Mouse (Mus musculus): ENCODE results near the gene Neurod2. TPM values are rescaled to one million over a fixed set of nuclear protein-coding genes. Genes with fewer than 3 reads are reported as not detected.

Neurod2 gene
- not detected for polyA plus RNA-seq (2015; fragmentation: Illumina TruSeq; extraction: RNeasy Lipid Tissue Mini Kit (QIAGEN cat#74804); ENCODE audit: insufficient read depth, low read depth, low replicate concordance)

GRCm38 (mm10) chr11:98329081-98329959 lies at the start of gene Neurod2:
Gene Neurod2 (minus strand): TSS chr11:98329648.

DNA sequence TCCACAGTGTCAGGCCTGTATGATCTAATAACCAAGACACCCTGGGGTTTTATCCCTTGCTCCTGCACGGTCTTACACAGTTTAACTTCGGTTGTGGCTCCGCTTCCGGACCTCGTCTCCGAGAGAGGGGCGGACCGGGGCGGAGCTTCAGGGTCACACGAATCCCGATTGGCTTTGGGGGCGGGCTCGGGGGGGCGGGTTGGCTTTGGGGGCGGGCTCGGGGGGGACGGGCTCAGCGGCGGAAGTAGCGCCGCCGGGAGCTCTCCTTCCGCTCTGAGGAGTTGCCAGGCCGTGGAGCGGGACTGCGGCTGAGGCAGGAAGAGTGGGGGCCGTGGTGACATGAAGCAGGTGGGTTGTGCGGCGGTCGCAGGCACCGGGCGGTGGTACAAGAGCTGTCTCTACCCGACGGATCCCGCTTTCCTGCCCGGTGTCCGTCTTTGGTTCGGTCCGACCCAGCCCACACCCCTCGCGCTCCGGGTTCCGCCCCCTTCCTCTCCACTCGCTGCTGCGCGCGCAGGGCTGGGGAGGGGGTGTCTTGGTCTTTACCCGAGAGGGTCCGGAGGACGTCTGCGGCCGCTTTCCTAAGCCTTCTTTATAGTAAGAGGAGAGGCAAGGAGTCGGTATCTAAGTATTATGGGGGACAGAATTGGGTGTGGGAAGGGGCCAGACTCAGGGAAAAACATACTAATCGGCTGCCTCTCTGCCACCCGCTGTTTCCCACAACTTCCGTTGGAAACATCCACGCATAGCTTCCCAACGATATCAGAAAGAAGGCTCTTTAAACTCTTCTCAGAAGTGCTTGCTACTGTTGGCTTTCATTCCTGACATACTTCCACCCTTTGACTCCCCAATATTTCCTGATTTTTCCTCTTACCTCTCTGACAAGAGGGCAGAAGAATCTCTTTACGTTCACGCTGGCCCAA lies 29.0 kb upstream of the Neurod2 start, which contains the start of gene Stard3:
Stard3 (plus strand) TSS at position 208 of the 923 bp plus-strand sequence.

GRCm38 (mm10) chr11:98348083-98348961 lies 18.9 kb upstream of the Neurod2 start, which contains the start of gene Ppp1r1b:
Gene Ppp1r1b (plus strand): TSS chr11:98348404.

Other genes starting within 250 kb of the Neurod2 start
- 6.3 TPM for gene Fbxl20, start 179.2 kb downstream of the Neurod2 start, polyA plus RNA-seq (2015; fragmentation: Illumina TruSeq; extraction: RNeasy Lipid Tissue Mini Kit (QIAGEN cat#74804); ENCODE audit: insufficient read depth, low read depth, low replicate concordance)
- 6.4 TPM for gene Med1, start 136.4 kb downstream of the Neurod2 start, polyA plus RNA-seq (2015; fragmentation: Illumina TruSeq; extraction: RNeasy Lipid Tissue Mini Kit (QIAGEN cat#74804); ENCODE audit: insufficient read depth, low read depth, low replicate concordance)
- 5.5 TPM for gene Cdk12, start 126.6 kb downstream of the Neurod2 start, polyA plus RNA-seq (2015; fragmentation: Illumina TruSeq; extraction: RNeasy Lipid Tissue Mini Kit (QIAGEN cat#74804); ENCODE audit: insufficient read depth, low read depth, low replicate concordance)
- 24.0 TPM for gene Ppp1r1b, start 18.8 kb upstream of the Neurod2 start, polyA plus RNA-seq (2015; fragmentation: Illumina TruSeq; extraction: RNeasy Lipid Tissue Mini Kit (QIAGEN cat#74804); ENCODE audit: insufficient read depth, low read depth, low replicate concordance)
- 10.4 TPM for gene Stard3, start 28.7 kb upstream of the Neurod2 start, polyA plus RNA-seq (2015; fragmentation: Illumina TruSeq; extraction: RNeasy Lipid Tissue Mini Kit (QIAGEN cat#74804); ENCODE audit: insufficient read depth, low read depth, low replicate concordance)
- gene Tcap, start 54.2 kb upstream of the Neurod2 start, polyA plus RNA-seq (2015; fragmentation: Illumina TruSeq; extraction: RNeasy Lipid Tissue Mini Kit (QIAGEN cat#74804); ENCODE audit: insufficient read depth, low read depth, low replicate concordance) = not detected
- gene Pnmt, start 56.8 kb upstream of the Neurod2 start, polyA plus RNA-seq (2015; fragmentation: Illumina TruSeq; extraction: RNeasy Lipid Tissue Mini Kit (QIAGEN cat#74804); ENCODE audit: insufficient read depth, low read depth, low replicate concordance) = not detected
- 1.7 TPM for gene Pgap3, start 70.8 kb upstream of the Neurod2 start, polyA plus RNA-seq (2015; fragmentation: Illumina TruSeq; extraction: RNeasy Lipid Tissue Mini Kit (QIAGEN cat#74804); ENCODE audit: insufficient read depth, low read depth, low replicate concordance)
- gene Erbb2, start 82.8 kb upstream of the Neurod2 start, polyA plus RNA-seq (2015; fragmentation: Illumina TruSeq; extraction: RNeasy Lipid Tissue Mini Kit (QIAGEN cat#74804); ENCODE audit: insufficient read depth, low read depth, low replicate concordance) = 2.3 TPM
- 33.4 TPM for gene Mien1, start 109.3 kb upstream of the Neurod2 start, polyA plus RNA-seq (2015; fragmentation: Illumina TruSeq; extraction: RNeasy Lipid Tissue Mini Kit (QIAGEN cat#74804); ENCODE audit: insufficient read depth, low read depth, low replicate concordance)
- gene Grb7, start 116.7 kb upstream of the Neurod2 start, polyA plus RNA-seq (2015; fragmentation: Illumina TruSeq; extraction: RNeasy Lipid Tissue Mini Kit (QIAGEN cat#74804); ENCODE audit: insufficient read depth, low read depth, low replicate concordance) = 7.3 TPM
- 1.4 TPM for gene Ikzf3, start 216.4 kb upstream of the Neurod2 start, polyA plus RNA-seq (2015; fragmentation: Illumina TruSeq; extraction: RNeasy Lipid Tissue Mini Kit (QIAGEN cat#74804); ENCODE audit: insufficient read depth, low read depth, low replicate concordance)
- gene Zpbp2, start 221.4 kb upstream of the Neurod2 start, polyA plus RNA-seq (2015; fragmentation: Illumina TruSeq; extraction: RNeasy Lipid Tissue Mini Kit (QIAGEN cat#74804); ENCODE audit: insufficient read depth, low read depth, low replicate concordance) = not detected